Mouse (Mus musculus) urinary bladder, adult 18-20 months (tissue): ENCODE measurements around the gene Rps3.
"Not testable (repeated sequence)": the region's sequence is repeated elsewhere in the genome, so short reads cannot be mapped to it uniquely, and the experiment has no call there.

Experiments used
- DNase-seq, 2 experiments: peaks; one replicate each; pipeline ENCODE4 v3.0.0; 2022; ENCODE audit warnings: low spot score in 2 of 2, mixed read lengths in 2 of 2

Rps3 gene

DNA sequence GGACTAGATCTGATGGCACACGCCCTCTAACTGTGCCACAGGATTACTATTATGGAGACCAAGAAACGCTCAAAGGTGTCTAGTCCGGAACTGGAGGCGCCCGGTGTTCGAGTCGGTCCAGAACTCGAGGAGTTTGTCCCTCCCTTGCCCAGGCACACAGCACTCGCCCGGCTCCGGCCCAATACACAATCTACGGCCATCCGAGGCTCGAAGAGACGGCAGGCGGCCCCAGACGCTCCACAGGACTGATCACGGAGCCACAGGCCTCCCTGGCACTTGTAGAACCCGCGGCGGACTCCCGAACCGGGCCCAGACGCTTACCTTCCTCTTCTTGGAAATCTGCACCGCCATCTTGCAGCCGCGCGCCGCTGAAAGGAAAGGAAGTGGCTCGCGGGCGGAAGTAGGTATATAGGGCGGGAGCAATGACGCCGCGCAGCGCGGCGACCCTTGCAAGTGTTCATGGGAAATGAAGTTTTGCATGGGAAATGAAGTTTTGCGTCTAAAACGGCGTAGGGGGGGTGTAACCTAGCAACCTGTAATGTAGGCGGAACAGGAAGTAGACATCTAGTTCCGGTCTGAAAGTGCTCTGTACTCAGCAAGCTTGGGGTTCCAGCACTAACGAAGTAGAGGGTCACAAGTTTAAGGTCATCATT, at the start of gene Rps3:
Gene Rps3 (minus strand): TSS at position 468 of the 653 bp plus-strand sequence.
- DNase-seq, result peak; percentile 92

DNA sequence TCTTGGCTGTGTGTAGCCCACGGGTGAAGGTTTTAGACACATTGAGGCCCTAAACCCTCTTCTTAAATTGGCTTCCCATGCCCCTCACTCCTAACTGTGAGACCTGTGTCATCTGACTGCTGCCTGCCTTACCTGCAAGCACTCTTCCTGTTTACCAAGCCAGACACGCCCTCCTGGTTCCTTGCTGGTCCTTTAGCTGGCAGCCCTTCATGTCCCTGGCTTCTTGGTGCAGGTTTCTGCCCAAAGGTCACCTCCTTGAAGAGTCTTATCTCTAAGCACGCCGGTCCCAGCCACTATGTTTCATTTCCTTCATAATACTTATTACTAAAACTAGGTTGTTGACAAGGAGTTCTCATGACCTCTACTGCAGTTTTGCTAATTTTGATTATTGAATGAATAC, 49.0 kb upstream of the Rps3 start:
- DNase-seq, result no peak

DNA sequence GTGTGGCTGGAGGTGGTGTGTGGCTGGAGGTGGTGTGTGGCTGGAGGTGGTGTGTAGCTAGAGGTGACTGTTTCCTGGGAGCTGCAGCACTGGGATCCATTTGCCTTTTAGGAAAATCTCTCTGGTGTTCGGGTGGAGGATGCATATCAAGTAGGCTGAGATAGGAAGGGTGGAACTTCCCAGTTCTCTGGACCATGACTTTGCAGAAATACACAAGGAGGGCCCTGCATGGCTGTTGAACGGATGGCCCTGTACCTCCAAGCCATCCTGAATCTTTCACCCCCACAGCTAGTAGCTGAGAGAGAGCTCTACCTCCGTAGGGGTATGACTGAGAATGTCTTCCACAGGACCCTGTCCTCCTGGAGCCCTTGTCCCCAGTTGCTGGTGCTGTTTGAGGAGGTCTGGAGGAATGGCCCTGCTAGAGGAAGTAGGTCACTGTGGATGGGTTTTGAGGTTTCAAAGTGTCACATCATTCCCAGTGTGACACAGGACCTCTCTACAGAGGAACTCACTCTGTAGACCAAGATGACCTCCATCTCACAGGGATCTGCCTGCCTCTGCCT, 48.0 kb upstream of the Rps3 start:
- DNase-seq, result no peak

DNA sequence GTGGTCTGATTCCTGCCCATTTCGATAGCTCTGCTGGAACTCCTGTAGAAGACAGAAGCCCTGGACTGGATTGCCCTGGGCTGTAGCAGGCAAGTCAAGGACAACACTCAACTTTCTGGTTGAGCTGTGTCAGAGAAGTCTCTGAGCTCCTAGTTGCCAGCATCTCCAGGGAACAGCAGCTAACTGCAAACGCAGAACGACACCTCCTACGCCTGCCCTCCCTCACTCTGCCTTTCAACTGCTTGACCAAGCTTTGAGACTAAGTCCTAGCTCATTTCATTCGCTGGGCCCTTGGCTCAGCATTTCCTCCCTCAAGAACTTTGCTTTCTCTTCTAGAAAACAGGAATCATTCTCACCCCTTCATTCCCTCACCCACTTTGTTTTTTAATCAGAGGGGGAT, 45.9 kb upstream of the Rps3 start:
- no peak for DNase-seq

DNA sequence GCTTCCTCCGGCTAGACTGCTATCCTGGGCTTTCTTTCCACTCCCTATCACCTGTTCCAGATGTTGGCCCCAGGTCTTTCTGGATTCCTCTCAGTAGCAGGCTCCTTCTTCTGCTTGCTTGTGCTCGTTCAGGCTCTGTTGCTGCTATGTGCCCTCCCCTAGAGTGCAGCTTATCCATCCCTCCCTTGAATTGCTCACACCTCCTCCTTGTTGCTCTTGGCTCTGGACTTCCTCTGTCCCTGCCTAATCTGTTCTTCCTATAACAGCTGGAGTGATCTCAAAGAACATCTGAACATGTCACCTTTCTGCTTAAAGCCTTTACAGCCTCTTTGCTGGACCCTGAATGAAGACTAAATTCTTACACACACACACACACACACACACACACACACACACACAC, 45.0 kb upstream of the Rps3 start:
- no peak for DNase-seq

DNA sequence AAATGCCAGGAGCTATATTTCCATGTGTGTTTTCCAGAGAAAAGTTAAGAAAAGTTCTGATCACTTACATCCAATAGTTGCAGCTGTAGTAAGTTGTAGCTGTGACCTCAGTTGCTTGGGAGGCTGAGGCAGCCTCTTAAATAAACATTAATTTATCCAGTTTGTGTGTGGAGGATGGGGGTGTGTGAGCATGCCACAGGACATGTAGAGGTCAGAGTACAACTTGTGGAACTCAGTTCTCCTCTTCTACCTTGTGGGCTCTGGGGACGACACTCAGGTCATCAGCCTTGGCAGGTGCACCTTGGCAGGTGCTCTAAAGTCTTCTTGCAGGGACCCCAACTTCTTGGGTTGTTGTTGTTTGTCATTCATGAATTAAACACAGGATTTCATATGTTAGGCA, 40.3 kb upstream of the Rps3 start:
- no peak for DNase-seq

DNA sequence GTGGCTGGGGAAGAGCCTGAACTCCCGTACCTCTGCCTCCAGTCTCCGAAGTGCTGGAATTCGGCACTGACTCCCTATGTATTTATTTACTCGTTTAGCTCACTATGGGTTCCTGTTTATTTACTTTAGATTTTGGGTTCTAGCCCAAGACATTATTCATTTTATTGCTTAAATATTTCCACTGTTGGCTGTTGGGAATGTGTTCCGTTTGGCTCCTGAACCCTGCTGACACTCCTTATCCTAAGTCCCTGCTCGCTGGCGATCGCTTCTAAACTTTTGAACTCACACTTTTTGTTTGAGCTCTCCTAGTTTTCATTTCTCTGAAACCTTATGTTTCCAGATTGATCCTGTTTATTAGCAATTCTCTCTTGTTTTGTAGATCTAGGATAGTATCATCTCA, 39.6 kb upstream of the Rps3 start:
- no peak for DNase-seq

DNA sequence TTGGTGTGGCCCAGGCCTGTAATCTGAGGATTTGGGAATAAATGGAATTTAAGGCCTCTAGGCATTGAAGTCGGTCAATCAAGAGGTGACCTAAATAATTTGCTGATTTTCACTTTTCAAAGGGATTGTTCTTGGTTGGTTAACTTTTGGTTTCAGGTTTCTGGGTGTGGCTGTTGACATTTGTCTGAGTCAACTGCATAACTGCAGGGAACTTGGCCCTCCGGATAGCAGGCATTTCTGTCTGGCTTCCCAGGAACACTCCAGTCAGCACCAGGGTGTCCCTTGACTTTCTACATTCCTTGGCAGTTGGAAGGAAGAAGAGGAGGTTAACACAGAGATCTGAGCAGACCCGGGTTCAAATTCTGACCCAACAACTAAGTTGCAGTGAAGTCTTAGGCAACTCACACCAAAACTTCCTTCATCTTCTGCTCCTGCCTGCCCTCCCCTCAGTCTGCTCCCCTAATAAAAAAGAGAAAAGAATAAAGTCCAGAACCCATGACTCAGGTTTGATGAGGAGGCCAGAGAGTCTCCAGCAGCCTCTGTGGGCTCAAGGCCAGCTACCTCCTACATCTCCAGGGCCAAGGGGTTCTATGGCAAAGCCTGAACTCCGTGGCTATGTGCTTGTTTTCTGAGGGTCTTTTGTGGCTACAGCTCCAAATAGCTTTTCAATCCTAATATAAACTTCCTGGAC, 35.6 kb upstream of the Rps3 start:
- peak in 1 of 2 experiments; percentile 42 for DNase-seq

DNA sequence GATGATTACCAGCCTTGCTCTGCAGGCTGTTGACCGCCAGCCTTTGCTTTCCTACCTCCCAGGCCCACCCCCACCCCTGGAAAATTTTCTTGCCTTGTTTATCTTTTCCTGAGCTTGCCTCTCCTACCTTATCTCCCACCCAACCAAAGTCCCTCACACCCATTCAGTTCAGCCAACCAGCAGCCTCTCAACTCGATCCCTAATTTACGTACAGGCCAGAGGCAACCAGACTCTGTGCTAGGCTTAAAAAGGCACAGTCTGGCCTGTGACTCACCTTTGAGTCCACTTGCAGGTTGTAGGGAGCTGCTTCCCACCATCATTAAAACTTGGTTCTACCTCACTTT, 33.2 kb upstream of the Rps3 start:
- DNase-seq, result no peak

DNA sequence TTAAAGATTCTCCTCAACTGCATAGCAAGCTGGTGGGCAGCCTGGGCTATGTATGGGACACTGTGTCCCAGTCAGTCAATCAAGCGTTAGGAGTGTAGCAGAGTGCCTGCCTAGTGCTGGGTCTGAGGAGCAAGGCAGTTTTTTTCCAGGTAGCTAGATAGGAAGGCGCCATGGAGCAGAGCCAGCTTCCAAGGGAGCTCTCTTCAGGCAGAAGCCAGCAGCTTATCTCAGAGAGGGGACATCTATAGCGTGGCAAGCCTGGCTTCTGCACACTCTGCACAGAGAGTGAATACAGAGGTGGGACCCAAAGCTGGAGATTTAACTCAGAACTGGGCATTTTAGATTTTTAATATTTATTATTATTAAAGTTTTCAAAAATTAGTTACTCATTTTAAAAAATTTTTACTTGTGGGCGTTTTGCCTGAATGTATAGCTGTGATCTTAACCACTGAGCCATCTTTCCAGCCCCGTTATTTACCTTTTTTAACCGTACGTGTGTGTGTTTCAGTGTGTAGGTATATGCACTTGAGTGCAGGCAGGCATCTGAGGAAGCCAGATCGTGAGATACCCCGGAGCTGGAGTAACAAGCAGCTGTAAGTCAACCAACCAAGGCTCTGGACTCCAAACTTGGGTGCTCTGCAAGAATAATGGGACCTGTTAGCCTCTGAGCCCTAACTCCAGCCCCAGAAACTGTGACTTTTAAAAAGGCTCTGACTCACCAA, 32.7 kb upstream of the Rps3 start:
- DNase-seq, result no peak

DNA sequence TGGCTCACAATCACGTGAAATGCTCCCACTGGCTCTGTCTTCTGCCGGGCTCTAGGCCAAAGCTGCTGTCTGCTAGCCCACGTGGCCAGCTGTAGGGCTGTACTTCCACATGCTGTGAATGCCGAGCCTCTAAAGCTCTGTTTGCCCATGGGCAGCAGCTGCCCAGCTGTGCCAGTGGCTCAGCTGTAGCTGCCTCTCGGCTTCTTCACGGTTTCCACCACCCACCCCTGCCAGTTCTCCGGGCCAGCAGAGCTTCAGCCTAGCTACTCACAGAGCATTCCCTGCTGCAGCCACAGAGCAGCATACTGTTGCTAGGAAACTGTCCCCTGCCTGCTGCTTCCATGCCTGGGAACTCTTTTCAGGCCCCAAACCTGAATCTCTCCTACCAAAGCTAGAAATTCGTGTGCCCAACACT, 26.6 kb upstream of the Rps3 start:
- DNase-seq, result no peak

DNA sequence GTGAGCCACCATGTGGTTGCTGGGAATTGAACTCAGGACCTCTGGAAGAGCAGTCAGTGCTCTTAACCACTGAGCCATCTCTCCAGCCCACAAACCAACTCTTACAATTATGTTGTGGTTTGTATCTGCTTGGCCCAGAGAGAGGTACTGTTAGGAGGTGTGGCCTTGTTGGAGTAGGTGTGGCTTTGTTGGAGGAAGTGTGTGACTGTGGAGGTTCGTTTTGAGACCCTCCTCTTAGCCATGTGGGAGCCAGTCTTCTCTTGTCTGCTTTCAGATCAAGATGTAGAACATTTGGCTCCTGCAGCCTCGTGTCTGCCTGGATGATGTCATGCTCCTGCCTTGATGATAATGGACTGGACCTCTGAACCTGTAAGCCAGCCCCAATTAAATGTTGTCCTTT, 24.6 kb upstream of the Rps3 start:
- DNase-seq, result not testable (repeated sequence)

DNA sequence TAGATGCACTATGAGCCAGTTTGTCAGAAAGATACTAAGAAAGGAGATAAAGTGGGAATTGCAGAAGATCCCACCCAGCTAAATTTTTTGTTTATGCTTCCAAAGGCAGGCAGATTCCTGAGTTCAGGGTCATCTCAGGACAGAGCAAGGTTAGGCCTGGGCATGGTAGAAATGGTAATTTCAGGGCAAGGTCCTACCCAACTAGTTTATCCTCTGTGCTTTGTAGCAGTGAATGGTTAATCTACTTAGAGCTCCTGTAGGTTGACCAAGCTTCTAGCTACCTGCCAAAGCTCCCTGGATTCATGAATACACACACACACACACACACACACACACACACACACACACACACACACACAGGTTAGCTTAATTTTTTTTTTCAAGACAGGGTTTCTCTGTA, 21.0 kb upstream of the Rps3 start:
- DNase-seq, result no peak

DNA sequence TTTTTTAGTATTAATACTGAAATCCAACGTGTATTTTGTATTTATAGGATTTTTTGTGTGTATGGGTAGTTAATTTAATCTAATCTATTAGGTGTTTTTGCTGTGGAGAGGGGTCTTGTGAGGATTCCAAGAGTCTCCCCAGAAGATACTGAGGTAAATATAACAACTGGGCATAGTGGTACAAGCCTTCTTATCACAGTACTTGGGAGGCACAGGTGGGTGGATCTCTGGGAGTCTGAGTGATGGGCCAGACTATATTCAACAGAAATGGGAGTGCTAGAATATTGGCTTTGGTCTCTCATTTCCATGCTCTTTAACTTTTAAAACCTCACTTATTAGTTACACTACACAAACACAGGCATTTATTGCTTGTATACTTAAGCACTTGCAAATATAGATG, 17.6 kb upstream of the Rps3 start:
- no peak for DNase-seq

DNA sequence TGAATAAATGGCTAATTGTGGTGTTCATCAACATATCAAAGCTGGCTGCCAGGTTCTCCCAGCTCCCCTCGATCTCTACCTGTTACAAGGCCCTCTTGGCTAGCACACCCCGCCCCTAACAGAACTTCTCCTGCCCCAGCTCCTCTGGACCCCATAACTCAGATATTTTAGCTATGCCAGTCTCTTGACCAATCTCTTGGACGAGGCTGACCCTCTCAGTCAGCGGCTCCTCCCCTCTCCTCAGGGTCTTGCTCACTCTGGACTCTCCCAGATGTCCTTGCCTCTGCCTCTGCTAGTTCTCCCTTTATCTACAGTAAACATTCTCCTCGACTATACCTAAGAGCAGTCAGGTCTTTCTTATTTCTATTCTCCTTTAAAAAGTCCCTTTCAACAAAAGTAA, 17.1 kb upstream of the Rps3 start:
- no peak for DNase-seq

DNA sequence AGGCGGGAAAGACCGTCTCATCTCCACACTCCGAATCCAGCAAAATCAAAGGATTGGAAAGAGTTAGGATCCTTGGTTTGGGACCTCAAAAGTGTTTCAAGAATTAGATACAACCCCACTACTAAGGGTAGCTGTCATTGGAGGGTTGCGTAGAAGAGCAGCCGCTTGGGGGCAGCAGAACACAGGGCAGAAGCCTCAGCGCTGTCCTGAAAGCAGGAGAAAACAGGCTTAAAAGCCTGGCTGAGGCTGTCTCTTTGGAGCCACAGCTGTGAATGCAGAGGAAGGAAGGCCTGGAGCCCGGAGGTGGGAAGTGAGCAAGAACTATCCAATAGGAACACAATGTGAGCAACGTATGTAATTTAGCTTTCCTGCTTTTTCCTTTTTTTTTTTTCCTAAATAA, 16.7 kb upstream of the Rps3 start:
- DNase-seq, result peak; percentile 56 to 57

DNA sequence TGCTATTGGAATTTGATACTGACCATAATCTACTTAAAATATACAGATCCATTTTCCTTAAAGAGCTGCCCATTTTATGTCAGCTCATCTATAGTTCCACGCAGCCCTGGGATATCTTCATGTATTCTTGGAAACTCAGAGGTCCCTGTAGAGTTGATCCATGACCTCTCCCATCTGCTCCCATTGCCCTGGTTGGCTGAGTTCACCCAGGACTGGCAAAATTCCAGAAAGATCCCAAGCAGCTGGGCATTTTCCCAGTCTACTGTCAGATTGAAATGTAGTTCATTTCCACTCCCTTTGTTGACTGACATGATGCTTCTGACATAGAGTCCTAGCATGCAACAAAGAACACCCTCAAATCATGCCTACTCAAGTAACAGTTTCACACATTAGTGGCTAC, 15.6 kb upstream of the Rps3 start:
- no peak for DNase-seq

DNA sequence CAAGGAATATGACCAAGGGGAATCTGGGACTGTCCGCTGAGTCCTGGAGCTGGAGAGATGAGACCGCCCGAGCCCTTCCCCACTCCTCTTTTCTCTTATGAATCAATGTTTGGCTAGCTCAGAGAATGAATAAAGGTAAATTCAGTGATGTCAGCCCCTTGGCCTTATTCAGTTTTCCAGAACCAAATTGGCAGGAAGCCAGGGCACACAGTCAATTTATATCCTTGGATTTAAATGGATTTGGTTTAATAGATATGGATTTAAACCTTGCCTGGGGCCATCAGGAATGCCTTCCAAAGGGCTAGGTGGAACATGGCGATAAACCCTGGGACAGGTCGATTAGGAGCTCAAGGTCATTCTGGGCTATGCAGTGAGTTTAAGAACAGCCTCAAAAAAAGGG, 6.2 kb upstream of the Rps3 start:
- no peak for DNase-seq

DNA sequence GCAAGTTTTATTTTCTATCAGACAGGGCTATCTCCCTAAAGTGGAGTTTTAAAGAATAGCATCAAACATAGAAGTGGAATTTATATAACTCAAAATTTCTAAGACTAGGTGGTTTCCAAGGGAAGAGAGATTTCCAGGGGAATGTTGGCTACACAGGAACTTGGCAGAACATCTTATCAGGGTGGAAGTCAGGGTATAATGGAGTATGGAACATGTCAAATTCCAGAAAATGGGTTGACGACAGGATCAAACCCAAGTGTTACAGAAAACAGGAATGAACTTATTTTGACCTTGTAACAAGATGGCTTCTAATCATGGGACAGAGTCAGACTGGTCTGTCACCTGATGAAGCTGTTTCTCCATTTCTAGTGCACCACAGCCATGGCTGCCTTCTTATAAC, 1.1 kb upstream of the Rps3 start:
- no peak for DNase-seq

DNA sequence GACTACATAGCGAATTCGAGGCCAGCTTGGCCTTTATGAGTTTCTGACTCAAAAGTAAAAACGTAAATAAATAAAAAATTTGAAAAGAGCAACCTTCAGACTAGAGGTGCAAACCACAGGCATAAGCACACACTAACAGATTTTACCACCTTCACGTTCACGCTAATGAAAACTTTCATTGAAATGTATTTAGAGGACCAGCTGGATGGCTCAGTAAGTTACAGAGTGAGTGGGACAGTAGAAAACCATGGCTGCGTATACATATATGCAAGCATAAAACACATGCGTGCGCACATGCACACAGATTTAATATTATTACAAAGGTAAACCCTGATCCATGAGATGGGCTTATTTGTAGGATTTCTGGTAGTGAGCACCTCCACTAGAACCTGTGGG, 384 bp upstream of the Rps3 start:
- DNase-seq, result no peak

DNA sequence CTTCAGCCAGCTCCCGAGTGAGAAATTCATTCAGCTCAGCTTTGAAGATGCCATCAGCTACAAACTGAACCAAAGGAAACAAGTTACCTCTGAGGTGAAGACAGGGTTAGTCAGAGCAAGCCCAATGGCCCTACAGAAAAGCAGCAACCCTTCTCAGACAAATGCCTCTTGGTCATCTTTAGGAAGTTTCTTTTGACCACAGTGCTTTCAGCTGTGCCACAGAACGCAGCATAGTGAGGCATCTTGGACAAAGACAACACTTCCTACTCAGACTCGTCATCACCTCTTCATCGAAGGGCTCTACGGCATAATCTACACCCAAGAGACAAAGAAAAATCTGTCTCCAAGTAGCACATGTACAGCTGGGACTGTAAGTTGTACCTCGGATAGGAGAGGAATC, 901 bp downstream of the Rps3 start:
- DNase-seq, result no peak

DNA sequence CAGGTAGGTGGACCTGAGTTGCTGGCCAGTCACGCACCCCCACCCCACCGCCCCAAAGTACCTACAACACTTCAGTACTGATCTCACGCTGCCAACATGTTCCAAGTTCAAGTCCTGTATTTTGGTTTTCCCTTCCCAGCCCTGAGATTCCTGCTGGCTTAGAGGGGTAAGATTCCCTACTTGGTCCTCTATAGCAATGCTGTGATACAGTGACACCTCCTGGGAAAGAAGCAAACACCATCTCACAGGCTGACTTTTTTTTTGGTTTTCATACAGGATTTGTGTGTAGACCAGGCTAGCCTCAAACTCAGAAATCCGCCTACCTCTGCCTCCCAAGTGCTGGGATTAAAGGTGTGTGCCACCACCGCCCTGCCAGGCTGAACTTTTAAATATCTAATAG, 6.3 kb downstream of the Rps3 start:
- no peak for DNase-seq

DNA sequence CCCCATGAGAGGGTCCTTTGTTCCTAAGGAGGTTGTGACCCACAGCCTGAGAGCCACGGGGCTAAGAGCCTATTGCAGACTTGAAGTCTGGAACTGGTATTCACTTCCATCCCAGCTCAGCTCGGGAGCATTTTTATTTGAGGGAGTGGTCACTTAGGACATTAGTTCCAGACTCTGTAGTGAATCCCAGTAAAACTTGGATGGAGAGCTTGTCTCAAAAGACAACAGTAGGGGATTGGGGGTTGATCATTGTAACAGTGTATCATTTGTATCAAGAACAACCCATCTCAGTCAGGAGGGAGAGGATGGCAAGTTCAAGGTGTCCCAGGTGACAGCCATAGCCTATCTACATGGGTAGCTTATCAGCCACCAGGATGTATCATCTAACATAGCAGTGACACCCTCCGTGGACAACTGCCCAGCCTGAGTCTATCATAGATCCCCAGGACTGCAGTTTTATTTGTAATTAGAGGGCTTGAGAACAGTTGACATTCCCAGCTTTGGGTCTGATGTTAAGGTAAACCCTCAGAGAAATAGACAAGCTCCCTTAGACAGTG, 6.9 kb downstream of the Rps3 start:
- no peak for DNase-seq
